Mouse (Mus musculus) brown adipose tissue, adult 24 weeks (tissue): ENCODE results near the gene Psmd11. TPM values are rescaled to one million over a fixed set of nuclear protein-coding genes. Genes with fewer than 3 reads are reported as not detected.
A peak's percentile ranks its signal among the peaks of the same experiment; 100 is the strongest.

ENCODE experiments used
- H3K27ac ChIP-seq: fragments of 200-500 bp; replicated peaks from 2 replicates; pipeline ENCODE4 v1.5.1; 2012; ENCODE audit warnings: low read depth, mild to moderate bottlenecking, low read length
- H3K4me1 ChIP-seq: fragments of 200-500 bp; 2 replicates; pipeline ENCODE4 v1.6.1; 2012; ENCODE audit warnings: low read length, mixed read lengths; ENCODE audit not compliant: control insufficient read depth, insufficient read depth, insufficient read length
- H3K4me3 ChIP-seq: fragments of 200-500 bp; 2 replicates; pipeline ENCODE4 v1.5.1; 2012; ENCODE audit warnings: low read depth, mild to moderate bottlenecking, low read length, moderate library complexity; ENCODE audit not compliant: insufficient read depth
- polyA plus RNA-seq: library from polyadenylated mRNA; stranded (reverse); fragments of >200 nt; gene quantifications from 2 replicates; pipeline ENCODE4 v1.2.4, GENCODE M21; 2012; ENCODE audit not compliant: missing spikeins, insufficient read depth, insufficient read length

Psmd11 gene
- polyA plus RNA-seq, 1 experiment, result 103 TPM

DNA sequence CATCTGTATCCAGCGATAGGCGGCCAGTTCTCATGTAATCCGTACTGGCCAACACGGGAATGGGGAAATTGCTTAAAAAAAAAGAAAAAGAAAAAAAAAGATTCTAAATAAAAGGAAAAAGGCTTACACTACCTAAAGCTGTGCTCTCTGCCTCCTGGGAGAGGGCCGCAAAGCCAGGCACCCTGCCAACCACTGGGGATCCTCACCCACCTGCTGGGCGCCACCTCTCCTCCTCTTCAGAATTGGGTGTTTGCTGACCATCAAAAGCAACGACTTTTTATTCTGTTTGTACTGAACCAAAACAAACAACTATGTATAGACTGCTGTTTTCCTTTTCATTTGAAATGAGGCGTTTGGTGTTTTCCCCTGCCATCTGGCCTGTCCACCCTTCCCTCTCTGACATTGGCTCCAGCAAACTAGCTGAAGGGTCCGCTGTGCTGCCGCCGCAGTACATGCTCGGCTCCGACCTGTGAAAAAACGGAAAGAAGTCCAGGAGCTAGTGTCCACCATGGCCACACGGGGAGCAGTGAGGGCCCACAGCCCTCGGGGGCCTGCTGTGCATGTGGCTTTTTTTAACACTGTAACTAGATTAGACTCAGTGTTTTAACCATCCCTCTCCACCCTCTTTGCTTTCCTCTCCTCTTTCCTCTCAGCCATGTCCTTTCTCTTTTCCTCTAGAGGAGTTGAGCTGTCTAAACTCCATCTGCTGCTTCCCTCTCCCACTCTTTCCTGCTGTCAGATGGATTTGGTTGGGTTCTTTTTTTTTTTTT lies 43.6 kb downstream of the Psmd11 start:
- H3K27ac ChIP-seq, result no peak overlapping the region
- H3K4me3 ChIP-seq, result no peak overlapping the region
- no peaks in the 10 kb centered on the region for H3K4me1 ChIP-seq

DNA sequence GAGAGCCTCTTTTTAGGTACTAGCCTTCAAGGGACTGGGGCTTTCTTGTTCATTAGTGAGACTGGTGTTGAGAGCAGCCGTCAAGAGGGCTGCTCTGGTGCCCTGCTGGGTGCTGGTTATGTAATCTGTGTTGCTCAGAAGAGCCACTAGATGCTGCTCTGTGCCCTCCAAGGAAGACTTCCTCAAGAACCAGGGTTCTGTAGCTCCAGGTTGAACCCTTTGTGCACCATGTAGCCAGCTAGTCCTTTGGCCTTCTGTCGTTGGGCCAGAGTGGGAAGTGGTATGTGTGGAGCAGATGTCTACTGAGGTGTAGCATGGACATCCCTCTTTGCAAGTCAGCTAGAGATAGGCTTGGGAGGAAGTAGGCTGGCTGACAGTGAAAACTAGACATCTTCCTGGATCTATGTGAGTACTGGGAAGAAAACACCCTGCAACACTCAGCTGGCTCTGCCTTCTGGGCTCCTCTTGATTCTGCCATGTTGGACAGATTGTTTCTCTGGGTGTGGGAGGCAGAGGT lies 45.8 kb downstream of the Psmd11 start:
- Histone ChIP-seq H3K4me1 (peaks cover 4% of the 10 kb centered on the region), H3K27ac (no peak overlapping the region), H3K4me3 (no peak overlapping the region)

DNA sequence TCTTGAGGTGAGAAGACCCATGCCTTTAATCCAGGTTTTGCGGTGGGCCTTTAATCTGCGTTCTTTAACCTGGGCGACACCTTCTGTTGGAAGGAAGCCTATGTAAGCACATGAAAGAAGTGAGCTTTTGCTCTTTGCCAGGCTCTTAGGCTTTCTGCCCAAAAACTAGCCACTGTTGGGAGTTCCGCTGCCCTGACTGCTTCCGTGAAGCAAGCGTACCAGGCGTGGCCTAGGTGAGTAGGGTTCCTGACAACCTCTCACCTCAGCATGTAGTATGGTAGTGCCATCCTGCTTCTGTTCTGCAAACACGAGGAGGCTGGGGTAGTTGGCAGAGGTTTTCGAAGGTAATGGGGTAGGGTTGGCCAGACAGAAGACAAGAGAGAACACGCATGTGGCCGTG lies 46.4 kb downstream of the Psmd11 start:
- Histone ChIP-seq H3K4me1 (peaks cover 4% of the 10 kb centered on the region), H3K4me3 (no peak overlapping the region), H3K27ac (no peak overlapping the region)

DNA sequence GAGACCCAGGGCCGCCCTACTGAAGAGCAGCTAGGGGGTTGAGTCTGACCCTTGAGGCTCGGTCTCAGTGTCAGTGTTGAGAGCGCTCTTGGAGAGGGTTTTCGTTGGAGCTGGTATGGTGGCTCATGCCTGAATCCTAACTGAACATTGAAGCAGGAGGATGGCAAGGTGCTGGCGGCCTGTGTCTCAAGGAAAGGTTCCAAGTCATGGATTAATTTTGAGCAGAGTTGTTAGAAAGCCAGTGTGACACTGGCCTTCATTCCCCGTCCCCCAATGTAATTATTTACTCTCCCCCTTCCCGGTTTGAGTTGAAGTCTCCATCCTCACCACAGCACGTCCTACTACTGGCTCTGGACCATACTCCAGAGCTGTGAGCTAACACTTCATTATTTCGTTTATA lies 47.1 kb downstream of the Psmd11 start:
- Histone ChIP-seq H3K4me3 (no peak overlapping the region), H3K4me1 (peaks cover 4% of the 10 kb centered on the region), H3K27ac (no peak overlapping the region)

DNA sequence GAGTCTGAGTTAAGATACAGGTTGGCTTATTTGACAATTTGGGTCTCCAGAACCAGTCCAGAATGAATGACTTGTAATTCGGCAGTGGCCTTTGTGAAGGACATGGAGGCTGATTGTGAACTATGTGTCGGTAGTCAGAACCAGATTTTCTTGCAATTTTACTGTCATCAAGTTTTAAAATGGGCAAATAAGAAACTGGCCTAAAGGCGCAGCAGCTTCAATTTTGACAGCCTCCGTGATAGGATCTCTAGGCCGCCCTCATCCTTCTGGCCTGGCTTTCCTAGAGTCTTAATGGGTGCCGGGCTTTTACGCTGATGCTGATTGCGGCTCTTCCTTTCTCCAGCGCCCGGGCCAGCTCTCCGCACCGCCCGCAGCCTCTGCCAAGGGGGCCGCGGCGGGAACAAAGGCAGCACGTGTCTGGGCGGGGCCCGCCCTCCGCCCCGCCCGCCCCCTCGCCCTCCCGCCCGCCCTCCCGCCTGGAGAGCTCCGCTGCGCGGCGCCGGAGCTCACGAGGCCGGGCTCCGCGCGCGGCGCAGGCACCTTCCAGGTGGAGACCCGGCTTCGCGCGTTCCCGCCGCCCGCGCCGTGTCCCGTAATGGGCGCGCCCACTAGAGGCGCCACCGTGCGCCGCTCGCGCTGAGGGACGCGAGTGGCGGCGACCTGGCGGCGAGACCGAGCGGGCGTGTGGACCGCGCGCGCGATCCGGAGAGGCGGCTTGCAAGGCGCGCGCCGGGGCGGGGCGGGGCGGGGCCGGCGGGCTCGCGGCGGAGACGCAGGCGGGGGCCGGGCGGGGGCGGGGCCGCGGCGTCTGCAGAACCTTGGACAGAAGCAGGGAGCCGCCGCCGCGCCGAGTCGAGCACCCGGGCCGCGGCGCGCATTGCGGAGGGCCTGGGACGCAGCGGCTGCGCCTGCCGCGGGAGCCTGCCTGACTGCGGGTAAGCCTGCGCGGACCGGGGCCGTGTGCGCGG lies 48.1 kb downstream of the Psmd11 start, which contains the start of gene Cdk5r1:
Gene Cdk5r1, plus strand, starts transcription at position 802 of the 968 bp plus-strand sequence.
- peak within 1 kb of the TSS; percentile 74 for H3K4me3 ChIP-seq
- no peak within 1 kb of the TSS for H3K27ac ChIP-seq
- peaks cover 4% of the 10 kb centered on the region for H3K4me1 ChIP-seq

DNA sequence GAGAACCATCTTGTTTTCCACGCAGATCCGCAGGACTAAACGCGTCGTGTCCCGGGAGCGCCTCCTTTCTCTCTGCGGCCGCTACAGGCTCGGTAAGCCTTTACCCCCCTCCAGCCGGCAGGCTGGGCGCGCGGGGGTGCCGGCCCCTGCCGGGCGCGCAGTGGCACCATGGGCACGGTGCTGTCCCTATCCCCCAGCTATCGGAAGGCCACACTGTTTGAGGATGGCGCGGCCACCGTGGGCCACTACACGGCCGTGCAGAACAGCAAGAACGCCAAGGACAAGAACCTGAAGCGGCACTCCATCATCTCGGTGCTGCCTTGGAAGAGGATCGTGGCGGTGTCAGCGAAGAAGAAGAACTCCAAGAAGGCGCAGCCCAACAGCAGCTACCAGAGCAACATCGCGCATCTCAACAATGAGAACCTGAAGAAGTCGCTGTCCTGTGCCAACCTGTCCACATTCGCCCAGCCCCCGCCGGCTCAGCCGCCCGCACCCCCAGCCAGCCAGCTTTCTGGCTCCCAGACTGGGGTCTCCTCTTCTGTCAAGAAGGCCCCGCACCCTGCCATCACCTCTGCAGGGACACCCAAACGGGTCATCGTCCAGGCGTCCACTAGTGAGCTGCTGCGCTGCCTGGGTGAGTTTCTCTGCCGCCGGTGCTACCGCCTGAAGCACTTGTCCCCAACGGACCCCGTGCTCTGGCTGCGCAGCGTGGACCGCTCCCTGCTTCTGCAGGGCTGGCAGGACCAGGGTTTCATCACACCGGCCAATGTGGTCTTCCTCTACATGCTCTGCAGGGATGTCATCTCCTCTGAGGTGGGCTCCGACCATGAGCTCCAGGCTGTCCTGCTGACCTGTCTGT lies 49.2 kb downstream of the Psmd11 start:
- Histone ChIP-seq H3K27ac (no peak overlapping the region), H3K4me3 (peak overlapping the region; percentile 66), H3K4me1 (peaks cover 4% of the 10 kb centered on the region)

DNA sequence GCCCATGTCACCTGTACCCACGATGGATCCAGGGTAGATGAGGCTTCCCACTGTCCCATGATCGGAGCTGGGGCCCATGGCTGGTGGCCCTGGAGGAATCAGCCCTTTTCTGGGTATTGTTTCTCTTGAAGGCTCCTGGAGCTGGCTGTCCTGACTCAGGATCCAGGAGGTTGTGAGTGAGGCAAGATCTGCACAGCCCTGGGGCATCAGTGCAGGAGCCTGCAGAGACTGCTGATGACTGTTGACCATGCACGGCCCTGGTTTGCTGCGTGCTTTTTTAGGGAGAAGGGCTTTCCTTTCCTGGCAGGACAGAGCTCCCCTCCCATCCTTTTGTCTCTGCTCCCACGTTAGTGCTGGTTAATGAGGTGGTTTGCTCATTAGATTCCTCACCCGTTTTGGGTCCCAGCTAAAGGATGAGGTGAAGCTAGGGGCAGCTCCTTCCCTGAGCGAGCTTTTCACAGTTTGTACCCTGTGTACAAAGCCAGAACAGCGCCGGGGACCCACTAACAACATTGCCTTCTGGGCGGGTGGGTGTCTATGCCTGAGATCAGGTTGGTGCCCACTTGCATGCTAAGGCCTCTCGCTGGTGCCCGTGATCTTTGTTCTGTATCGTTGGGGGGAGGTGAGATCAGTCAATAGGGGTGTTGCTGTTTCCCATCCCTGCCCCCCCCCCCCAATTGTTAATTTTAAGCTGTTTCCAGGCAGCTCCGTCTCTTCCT lies 50.4 kb downstream of the Psmd11 start:
- Histone ChIP-seq H3K27ac (no peak overlapping the region), H3K4me1 (peaks cover 4% of the 10 kb centered on the region), H3K4me3 (no peak overlapping the region)

DNA sequence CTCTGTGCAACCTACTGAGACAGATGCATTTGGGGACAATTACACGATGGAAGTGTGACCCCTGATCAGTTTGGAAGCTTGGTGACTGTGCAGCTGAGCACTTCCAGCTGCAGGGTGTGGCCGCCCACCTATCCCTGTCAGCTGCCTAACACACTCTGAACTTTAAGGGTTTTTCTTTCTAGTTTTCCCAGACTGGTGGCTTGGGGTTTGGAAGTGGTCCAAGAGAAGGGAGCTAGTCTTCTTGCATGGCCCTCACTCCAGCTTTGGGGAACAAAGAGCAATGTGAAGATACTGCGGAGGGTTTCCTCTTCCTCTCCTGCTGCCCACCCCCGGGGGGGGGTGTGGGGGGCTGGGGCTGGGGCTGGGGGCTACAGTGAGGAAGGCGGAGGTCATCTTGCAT lies 51.0 kb downstream of the Psmd11 start:
- H3K27ac ChIP-seq, result no peak overlapping the region
- peaks cover 4% of the 10 kb centered on the region for H3K4me1 ChIP-seq
- no peak overlapping the region for H3K4me3 ChIP-seq

DNA sequence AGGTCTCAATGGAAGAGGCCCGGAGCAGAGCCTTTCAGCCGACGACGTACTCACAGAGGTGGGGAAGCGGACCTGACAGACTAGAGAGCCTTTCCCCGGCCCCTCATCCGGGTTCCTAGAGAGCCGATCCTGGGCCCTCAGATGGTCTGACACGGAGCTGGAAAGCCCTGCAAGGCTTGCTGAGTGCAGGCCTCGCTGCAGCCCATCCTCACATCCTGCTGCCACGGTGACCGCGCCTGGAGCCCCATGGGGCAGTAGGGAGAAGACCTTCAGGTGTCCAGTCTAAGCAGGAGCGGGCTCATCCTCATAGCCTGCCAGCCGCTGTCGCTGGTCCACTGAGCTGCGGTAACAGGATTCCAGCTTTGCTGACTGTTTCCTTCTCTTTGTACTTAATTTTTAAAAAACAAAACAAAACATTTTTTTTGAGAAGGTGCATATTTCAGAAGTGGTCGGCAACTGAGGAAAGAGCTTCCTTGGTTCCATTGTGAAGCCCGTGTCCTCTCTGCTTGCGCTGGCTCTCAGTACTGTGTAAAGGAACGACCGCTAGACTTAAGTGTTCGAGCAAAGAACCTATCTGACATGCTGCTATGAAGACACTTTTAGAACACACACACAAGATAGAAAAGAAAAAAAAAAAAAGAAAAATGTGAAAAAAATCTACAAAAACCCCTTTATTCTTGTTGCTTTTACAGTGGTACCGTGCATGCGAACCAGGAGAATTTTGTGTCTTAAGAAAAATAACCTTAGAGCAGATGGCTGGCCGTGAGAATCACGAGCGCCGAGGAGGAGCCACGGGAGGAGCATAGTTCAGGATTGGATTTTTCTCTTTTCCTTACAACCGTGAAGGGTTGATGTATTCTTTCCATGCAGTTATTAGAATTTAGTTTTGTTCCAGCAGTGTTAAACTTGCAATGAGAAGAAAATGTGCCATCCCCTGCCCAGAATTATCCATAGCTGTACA lies 51.8 kb downstream of the Psmd11 start:
- H3K4me3 ChIP-seq, result no peak overlapping the region
- peaks cover 4% of the 10 kb centered on the region for H3K4me1 ChIP-seq
- H3K27ac ChIP-seq, result no peak overlapping the region

DNA sequence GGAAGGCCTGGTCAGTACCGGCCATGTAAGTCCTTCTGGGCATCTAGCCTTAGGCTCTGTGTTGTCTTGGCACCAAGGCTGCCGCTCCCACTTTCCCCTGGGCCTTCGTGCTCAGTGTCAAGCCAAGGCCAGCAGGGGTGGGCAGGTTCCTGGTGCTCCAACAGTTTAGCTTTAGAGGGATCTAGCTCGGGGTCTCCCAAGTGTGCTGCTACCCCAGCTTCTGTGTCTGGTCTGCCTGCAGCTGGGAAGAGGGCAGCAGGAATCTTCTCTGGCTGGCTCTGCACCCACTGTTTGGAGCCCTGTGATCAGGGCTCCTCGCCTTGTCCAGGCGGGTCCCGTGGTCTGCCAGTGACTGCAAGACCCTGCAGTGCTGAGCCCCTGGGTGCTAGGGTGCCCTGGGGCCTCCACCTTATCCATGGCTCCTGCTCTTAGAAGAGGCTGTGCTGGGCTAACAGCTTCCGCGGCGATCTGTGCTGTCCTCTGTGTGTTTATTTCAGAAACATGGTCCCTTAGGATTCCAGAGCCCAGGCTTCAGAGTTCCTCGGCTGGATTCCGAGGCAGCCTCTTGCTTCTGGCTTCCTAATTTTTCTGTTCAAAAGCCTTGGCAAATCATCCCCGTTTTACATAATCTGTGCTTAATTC lies 53.1 kb downstream of the Psmd11 start:
- H3K27ac ChIP-seq, result no peak overlapping the region

DNA sequence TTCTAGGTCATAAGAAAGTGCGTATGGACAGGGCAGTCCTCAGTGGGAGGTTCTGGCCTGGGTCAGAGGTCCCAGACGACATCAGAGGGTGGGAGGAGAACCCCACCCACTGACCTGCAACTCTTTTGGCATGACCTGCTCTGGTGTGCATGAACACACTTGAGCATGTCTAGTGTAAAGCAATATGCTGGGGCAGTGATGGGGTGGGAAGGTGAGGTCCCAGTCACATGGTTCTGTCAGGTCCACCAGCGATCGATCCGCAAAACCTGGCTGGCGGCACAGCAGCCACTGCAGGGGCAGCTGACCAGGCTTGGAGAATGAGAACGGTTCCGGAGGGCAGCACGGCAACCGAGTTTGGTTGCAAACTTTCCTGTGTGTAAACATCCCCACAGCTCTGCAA lies 53.9 kb downstream of the Psmd11 start:
- H3K4me1 ChIP-seq, result peaks cover 4% of the 10 kb centered on the region
- no peak overlapping the region for H3K27ac ChIP-seq
- no peak overlapping the region for H3K4me3 ChIP-seq

More for the DNA sequence above, 53.1 kb downstream of the Psmd11 start:
- Histone ChIP-seq H3K4me1 (peaks cover 4% of the 10 kb centered on the region), H3K4me3 (no peak overlapping the region)

DNA sequence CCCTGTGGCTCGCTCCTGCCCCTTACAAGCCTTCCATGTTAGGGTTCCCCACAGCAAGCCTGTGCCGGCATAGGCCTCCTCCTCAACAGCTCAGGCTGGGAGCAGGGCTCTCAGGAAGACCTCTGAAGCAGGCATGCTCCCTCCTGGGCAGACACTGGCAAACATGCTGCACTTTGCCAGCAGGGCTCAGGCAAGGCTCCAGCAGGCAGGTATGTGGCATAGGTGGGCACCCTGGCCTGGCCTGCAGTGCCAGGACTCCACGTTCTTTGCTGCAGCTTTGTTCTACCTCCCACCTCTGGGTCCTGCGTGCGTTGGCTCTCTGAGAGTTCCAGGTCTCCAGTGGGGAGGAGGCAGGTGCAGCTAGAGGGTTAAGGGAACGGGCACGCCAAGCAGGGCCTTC lies 54.5 kb downstream of the Psmd11 start:
- Histone ChIP-seq H3K27ac (no peak overlapping the region), H3K4me1 (peaks cover under 1% of the 10 kb centered on the region)

DNA sequence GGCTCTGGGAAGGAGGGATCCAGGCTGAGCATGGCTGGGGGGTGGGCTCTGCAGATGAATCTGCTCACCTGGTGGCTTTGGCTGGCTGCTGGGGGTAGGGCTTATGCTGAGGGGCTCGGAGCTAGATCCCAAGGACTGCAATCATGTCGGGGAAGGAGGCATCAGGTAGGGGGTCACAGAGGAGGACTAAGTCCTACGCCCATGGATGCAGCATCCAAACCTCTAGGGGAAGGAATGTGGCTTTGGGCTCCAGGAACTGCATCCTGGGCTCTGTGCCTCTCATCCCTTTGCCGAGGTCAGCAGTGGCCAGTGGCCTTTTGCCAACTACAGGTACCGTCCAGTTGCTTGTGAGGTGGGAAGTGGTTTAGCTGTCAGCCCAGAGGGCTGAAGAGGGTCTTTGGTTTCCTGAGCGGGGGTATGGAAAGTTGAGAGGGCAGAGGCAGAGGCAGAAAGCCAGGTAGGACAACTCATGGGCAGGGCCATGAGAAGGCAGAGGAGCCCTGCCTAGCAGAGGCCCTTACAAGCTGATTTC lies 55.2 kb downstream of the Psmd11 start:
- H3K4me3 ChIP-seq, result no peak overlapping the region
- no peaks in the 10 kb centered on the region for H3K4me1 ChIP-seq
- H3K27ac ChIP-seq, result no peak overlapping the region

More for the DNA sequence above, 54.5 kb downstream of the Psmd11 start:
- H3K4me3 ChIP-seq, result no peak overlapping the region
